Mouse (Mus musculus): ENCODE data around the gene Cers6.

DNA sequence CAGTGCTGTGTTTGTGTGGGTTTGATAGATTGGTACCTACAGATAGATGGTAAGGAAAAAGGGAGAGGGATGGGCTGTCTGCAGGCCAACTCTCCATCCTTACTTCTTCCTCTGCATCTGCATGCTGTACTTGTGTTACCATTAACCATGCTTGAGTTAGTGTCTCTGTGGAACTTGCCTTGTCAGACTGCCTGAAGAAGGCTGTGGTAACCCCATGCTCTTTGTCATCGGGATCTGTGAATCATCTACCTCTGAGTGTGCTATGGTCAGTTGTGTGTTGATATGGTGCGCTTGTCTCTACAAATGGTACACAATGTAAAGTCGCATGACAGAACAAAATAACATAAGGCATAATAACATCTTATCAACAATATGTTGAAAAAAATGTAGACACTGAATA, 94.9 kb downstream of the Cers6 start:
- TF ChIP-seq CTCF (IDR thresholded peaks at IDR 0.05; ENCODE audit: control insufficient read depth, insufficient read depth, insufficient read length) (no peak), MYOD1 (IDR thresholded peaks at IDR 0.05; ENCODE audit: control insufficient read depth, insufficient read length, low read depth) (no peak), MAX (IDR thresholded peaks at IDR 0.05) (no peak)
